Mouse (Mus musculus) ES-E14 (cell line): ENCODE measurements around the gene Etv1.

Experiments
- CHD2 ChIP-seq: IDR thresholded peaks from 2 replicates; pipeline ENCODE4 v1.6.1; 2014; ENCODE audit warnings: mild to moderate bottlenecking, low read depth, low read length, inconsistent platforms
- HCFC1 ChIP-seq: IDR thresholded peaks from 2 replicates; pipeline ENCODE4 v1.6.1; 2012; ENCODE audit warnings: low read length, inconsistent platforms, borderline replicate concordance; ENCODE audit not compliant: insufficient read depth
- MAFK ChIP-seq: IDR thresholded peaks from 2 replicates; pipeline ENCODE4 v1.6.1; 2014; ENCODE audit warnings: mild to moderate bottlenecking, low read depth, low read length, inconsistent platforms; ENCODE audit not compliant: insufficient read depth
- ZC3H11A ChIP-seq: IDR thresholded peaks from 2 replicates; pipeline ENCODE4 v1.6.1; 2012; ENCODE audit warnings: low read depth, mild to moderate bottlenecking, inconsistent platforms, low read length, borderline replicate concordance
- ZNF384 ChIP-seq: IDR thresholded peaks from 2 replicates; pipeline ENCODE4 v1.6.1; 2012; ENCODE audit warnings: low read depth, low read length, inconsistent platforms

DNA sequence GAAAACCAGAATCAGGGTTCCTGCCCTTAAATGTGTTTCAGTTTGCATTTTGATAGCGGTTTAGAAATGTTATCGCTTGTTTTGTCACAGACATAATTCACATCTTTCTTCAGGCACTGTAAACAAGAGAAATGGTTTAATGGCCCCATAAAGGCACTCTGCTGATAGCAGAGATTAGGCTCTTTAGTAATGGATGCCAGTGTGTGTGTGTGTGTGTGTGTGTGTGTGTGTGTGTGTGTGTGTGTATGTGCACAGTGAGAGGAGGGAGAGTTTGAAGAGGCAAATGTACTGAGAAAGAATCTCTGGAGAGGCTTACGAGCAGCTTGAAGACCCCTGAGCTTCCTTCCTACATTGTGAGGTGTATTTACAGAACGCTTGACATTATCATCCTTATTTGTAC, 41.5 kb downstream of the Etv1 start:
- TF ChIP-seq HCFC1 (no peak), ZNF384 (no peak), MAFK (no peak), CHD2 (no peak), ZC3H11A (no peak)
